Comparison of ENCODE assay signal across 28 mouse cellular contexts in the genomic region with DNA sequence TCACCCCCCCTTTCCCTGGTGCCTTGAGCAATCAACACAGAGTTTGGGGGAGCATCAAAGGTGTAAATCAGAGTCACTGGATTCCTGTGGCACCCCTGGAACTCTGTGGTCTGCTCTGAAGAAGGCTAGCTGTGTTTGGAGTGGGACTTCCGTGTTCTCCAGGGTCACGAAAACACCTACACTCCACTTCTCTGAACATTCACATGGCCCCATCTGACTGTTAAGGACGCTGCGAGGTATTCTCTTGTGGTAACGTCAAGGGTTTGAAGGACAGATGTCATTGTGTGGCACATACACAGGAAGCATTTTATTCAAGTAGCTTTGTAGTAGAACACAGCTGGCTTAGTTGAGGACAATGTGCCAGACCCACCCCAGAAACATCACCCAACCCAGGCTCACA.
"Had no signal": no experiment of that assay in that cellular context is flagged by ENCODE, and none has a peak within 500 bp of the region (broad histone marks: within the 10 kb centered on the region; RNA-seq: fewer than 3 reads in every experiment).

No protein-coding gene starts in this region.

- H3K27me3 ChIP-seq: embryonic facial prominence, embryonic 12.5 days; embryonic facial prominence, embryonic 13.5 days; embryonic facial prominence, embryonic 15.5 days; forebrain, embryonic 12.5 days; forebrain, embryonic 13.5 days; forebrain, embryonic 15.5 days had no signal

- H3K36me3 ChIP-seq: embryonic facial prominence, embryonic 10.5 days; embryonic facial prominence, embryonic 12.5 days; embryonic facial prominence, embryonic 13.5 days; embryonic facial prominence, embryonic 15.5 days; forebrain, embryonic 10.5 days; forebrain, embryonic 12.5 days; forebrain, embryonic 15.5 days had no signal

- H3K4me2 ChIP-seq: embryonic facial prominence, embryonic 12.5 days; embryonic facial prominence, embryonic 13.5 days; embryonic facial prominence, embryonic 15.5 days; forebrain, embryonic 12.5 days; forebrain, embryonic 13.5 days; forebrain, embryonic 15.5 days had no signal

- H3K27ac ChIP-seq: embryonic facial prominence, embryonic 10.5 days; embryonic facial prominence, embryonic 12.5 days; embryonic facial prominence, embryonic 13.5 days; embryonic facial prominence, embryonic 15.5 days; forebrain, embryonic 10.5 days; forebrain, embryonic 12.5 days; forebrain, embryonic 13.5 days; forebrain, embryonic 15.5 days; gastrocnemius, adult 2 months had no signal

- DNase-seq: cerebellum, adult 2 months; cerebellum, adult 8-10 months; cerebellum, adult 9-10 months; cerebellum, adult 9-11 months; cerebellum, postnatal 10 days; cerebellum, postnatal 14 days; cerebellum, postnatal 25 days; cerebellum, postnatal 36 days; embryo, embryonic 11 days; forebrain, postnatal 0 days; gastrocnemius, adult 2 months; gastrocnemius, postnatal 10 days; gastrocnemius, postnatal 14 days; gastrocnemius, postnatal 25 days; gastrocnemius, postnatal 36 days; heart, adult 11 months; heart, adult 18-20 months had no signal

- H3K4me3 ChIP-seq: embryonic facial prominence, embryonic 10.5 days; embryonic facial prominence, embryonic 12.5 days; embryonic facial prominence, embryonic 13.5 days; embryonic facial prominence, embryonic 15.5 days; erythroblast, embryonic 14.5 days; forebrain, embryonic 10.5 days; forebrain, embryonic 12.5 days; forebrain, embryonic 13.5 days; forebrain, embryonic 15.5 days; gastrocnemius, adult 2 months had no signal

- H3K4me1 ChIP-seq: embryonic facial prominence, embryonic 12.5 days; embryonic facial prominence, embryonic 13.5 days; forebrain, embryonic 10.5 days; forebrain, embryonic 12.5 days; forebrain, embryonic 13.5 days; forebrain, embryonic 15.5 days had no signal

- H3K9ac ChIP-seq: embryonic facial prominence, embryonic 12.5 days; embryonic facial prominence, embryonic 13.5 days; embryonic facial prominence, embryonic 15.5 days; forebrain, embryonic 12.5 days; forebrain, embryonic 13.5 days; forebrain, embryonic 15.5 days; forebrain, postnatal 0 days had no signal

- ATAC-seq: forebrain, embryonic 13.5 days; forebrain, embryonic 14.5 days; forebrain, embryonic 15.5 days; forebrain, embryonic 16.5 days; forebrain, postnatal 0 days had no signal

- H3K9me3 ChIP-seq: embryonic facial prominence, embryonic 10.5 days; embryonic facial prominence, embryonic 12.5 days; embryonic facial prominence, embryonic 13.5 days; embryonic facial prominence, embryonic 15.5 days; forebrain, embryonic 12.5 days; forebrain, embryonic 13.5 days; forebrain, embryonic 15.5 days had no signal
